ENCODE assay signal across 8 mouse cellular contexts in genomic region chr8:106415182-106415971, GRCm38 (mm10). TPM values are rescaled to one million over a fixed set of nuclear protein-coding genes. Genes with fewer than 3 reads are reported as not detected.
DNase-seq lines count a peak whose midpoint lies in the region; ATAC-seq lines count a peak whose summit lies in the region.

Zfp90 (plus strand) TSS chr8:106415327.

- 0 out of 2 replicates have a peak, but pooled peaks cover 3% of the 10 kb centered on the region for H3K4me1 ChIP-seq in embryonic facial prominence, embryonic 14.5 days (ENCODE audit: control insufficient read depth, insufficient read depth, low read length)
- 0 out of 2 replicates have a peak, but pooled peaks cover 2% of the 10 kb centered on the region for H3K4me1 ChIP-seq in kidney, embryonic 14.5 days (ENCODE audit: control insufficient read depth, insufficient read depth, low read length)
- peaks cover 21% of the 10 kb centered on the region for H3K4me1 ChIP-seq in limb, embryonic 15.5 days

- no peaks in the 10 kb centered on the region for H3K27me3 ChIP-seq in embryonic facial prominence, embryonic 14.5 days (replicated peaks; ENCODE audit: control insufficient read depth, insufficient read depth, low read length)
- no peaks in the 10 kb centered on the region for H3K27me3 ChIP-seq in kidney, embryonic 14.5 days (ENCODE audit: control insufficient read depth, insufficient read depth, low read length)
- H3K27me3 ChIP-seq in limb, embryonic 15.5 days = no peaks in the 10 kb centered on the region; the same call in 1 of the 2 replicates

- peak within 1 kb of the TSS; percentile 72 for H3K4me3 ChIP-seq in embryonic facial prominence, embryonic 14.5 days (ENCODE audit: low read depth, low read length)
- H3K4me3 ChIP-seq in kidney, embryonic 14.5 days (ENCODE audit: low read length) = peak within 1 kb of the TSS; percentile 78
- peak within 1 kb of the TSS; percentile 94 for H3K4me3 ChIP-seq in limb, embryonic 15.5 days

- H3K36me3 ChIP-seq in embryonic facial prominence, embryonic 14.5 days (ENCODE audit: control insufficient read depth, insufficient read depth, low read length) = peaks cover 31% of the 10 kb centered on the region
- H3K36me3 ChIP-seq in kidney, embryonic 14.5 days (ENCODE audit: control insufficient read depth, insufficient read depth, low read length) = peaks cover 26% of the 10 kb centered on the region
- peaks cover 31% of the 10 kb centered on the region for H3K36me3 ChIP-seq in limb, embryonic 15.5 days

- H3K9me3 ChIP-seq in embryonic facial prominence, embryonic 14.5 days (ENCODE audit: control insufficient read depth, low read length) = peaks cover 10% of the 10 kb centered on the region
- H3K9me3 ChIP-seq in kidney, embryonic 14.5 days (ENCODE audit: control insufficient read depth, low read length) = no peaks in the 10 kb centered on the region
- H3K9me3 ChIP-seq in limb, embryonic 15.5 days = no peaks in the 10 kb centered on the region

- peak; percentile 95 for DNase-seq in 3T3-L1 (ENCODE audit: low read depth, low spot score)
- DNase-seq in adrenal gland, postnatal 4 days (ENCODE audit: low spot score in 2 of 2) = peak; percentile 76 to 87
- DNase-seq in embryonic facial prominence, embryonic 14.5 days (ENCODE audit: low spot score) = peak; percentile 97
- peak; percentile 93 to 95 for DNase-seq in heart, adult 9 months (ENCODE audit: low spot score in 2 of 2)
- peak; percentile 76 to 83 for DNase-seq in monocyte, adult 2 months (ENCODE audit: low read depth in 1 of 2, low spot score in 2 of 2)
- peak; percentile 92 to 93 for DNase-seq in spleen, postnatal 36 days (ENCODE audit: low spot score in 2 of 2)

- peak within 1 kb of the TSS; percentile 74 for H3K4me2 ChIP-seq in embryonic facial prominence, embryonic 14.5 days (ENCODE audit: low read depth, low read length)
- H3K4me2 ChIP-seq in kidney, embryonic 14.5 days (replicated peaks; ENCODE audit: low read depth, low read length) = peak within 1 kb of the TSS; percentile 73
- H3K4me2 ChIP-seq in limb, embryonic 15.5 days = peak within 1 kb of the TSS; percentile 74

- WGBS in embryonic facial prominence, embryonic 14.5 days = 0% methylated on average over 34 of the region's 46 CpGs
- WGBS in kidney, embryonic 14.5 days = 0% methylated on average over 46 of the region's 46 CpGs
- under 1% methylated on average over 46 of the region's 46 CpGs for WGBS in limb, embryonic 15.5 days

- H3K9ac ChIP-seq in embryonic facial prominence, embryonic 14.5 days (ENCODE audit: low read depth, low read length) = peak within 1 kb of the TSS; percentile 91
- H3K9ac ChIP-seq in kidney, embryonic 14.5 days (ENCODE audit: low read depth, low read length) = peak within 1 kb of the TSS; percentile 79
- H3K9ac ChIP-seq in limb, embryonic 15.5 days = peak within 1 kb of the TSS; percentile 87

- H3K27ac ChIP-seq in embryonic facial prominence, embryonic 14.5 days (replicated peaks; ENCODE audit: low read depth, low read length) = peak within 1 kb of the TSS; percentile 88
- peak within 1 kb of the TSS; percentile 95 for H3K27ac ChIP-seq in kidney, embryonic 14.5 days (ENCODE audit: low read depth, low read length)
- H3K27ac ChIP-seq in limb, embryonic 15.5 days = peak within 1 kb of the TSS; percentile 96

- peak; percentile 98 for ATAC-seq in embryonic facial prominence, embryonic 14.5 days (ENCODE audit: low read depth)
- ATAC-seq in kidney, embryonic 14.5 days (ENCODE audit: low FRiP score, low TSS enrichment) = peak; percentile 97
- peak; percentile 92 for ATAC-seq in limb, embryonic 15.5 days (ENCODE audit: insufficient number of reproducible peaks, low FRiP score, low TSS enrichment, low read depth)

RNA-seq across cellular contexts. Expression of gene Zfp90, which starts in this region (rescaled TPM):
- total RNA-seq in adrenal gland, postnatal 4 days (2021) = 10 to 100 TPM; 19.0 to 19.4 TPM
- polyA plus RNA-seq in embryonic facial prominence, embryonic 14.5 days (2014; fragmentation: Nextera tagmentation; extraction: Ambion mirVana) = 18.4 and 22.9 TPM in 2 replicates
- 15.9 and 19.5 TPM in 2 replicates for polyA plus RNA-seq in kidney, embryonic 14.5 days (2014; fragmentation: Nextera tagmentation; extraction: Ambion mirVana)
- polyA plus RNA-seq in limb, embryonic 15.5 days (2015; fragmentation: Nextera tagmentation; extraction: Ambion mirVana) = 21.1 and 22.2 TPM in 2 replicates

Comparison
In these comparisons a context has a peak if more than half of its experiments do, and no peak if none do; other contexts are left out.
1. Peak in every context shown above with its lines: DNase-seq, ATAC-seq, H3K4me3 ChIP-seq and H3K27ac ChIP-seq.